Mouse (Mus musculus) adrenal gland, adult (tissue): ENCODE results near the gene Neu1.
"Not testable (repeated sequence)": the region's sequence is repeated elsewhere in the genome, so short reads cannot be mapped to it uniquely, and the experiment has no call there.

ENCODE experiments used
- DNase-seq, 2 experiments: peaks; one replicate each; pipeline ENCODE4 v3.0.0; 2022 to 2023; ENCODE audit warnings: low spot score in 1 of 2; ENCODE audit not compliant: inconsistent age in 2 of 2

The Neu1 gene

DNA sequence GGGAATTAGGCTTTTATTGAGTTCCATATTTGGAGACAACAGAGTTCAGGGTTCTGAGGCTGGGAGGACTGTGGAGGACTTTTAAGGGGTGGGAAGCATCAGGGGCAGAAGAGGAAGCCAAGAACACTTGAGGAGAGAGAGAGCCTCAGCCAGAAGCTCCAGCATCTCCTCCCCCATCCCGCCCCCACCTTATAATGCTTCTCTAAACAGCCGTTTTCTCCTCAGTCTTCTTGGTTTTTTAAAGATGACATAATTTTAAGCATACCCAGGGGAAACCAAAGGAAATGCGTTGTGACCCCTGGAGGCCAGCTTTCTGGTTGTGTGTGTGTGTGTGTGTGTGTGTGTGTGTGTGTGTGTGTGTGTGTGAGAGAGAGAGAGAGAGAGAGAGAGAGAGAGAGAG is 31.1 kb downstream of the Neu1 start:
- DNase-seq = no peak

DNA sequence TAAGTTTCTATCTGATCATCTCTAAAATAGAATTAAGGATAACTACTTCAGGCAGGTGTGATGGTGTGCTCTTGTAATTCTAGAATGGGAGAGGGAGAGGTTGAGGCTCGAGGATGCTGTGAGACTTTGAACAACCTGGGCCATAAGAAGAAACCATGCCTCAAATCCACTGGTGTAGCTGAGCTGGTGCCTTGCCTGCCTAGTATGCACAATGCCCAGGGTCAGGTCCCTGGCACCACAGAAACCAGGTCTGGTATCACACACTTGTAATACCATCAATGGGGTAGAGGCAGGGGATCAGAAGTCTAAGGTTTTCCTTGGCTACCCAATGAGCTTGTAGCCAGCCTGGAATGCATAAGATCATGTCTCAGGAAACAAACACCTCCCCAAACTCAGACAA is 31.8 kb downstream of the Neu1 start:
- DNase-seq = no peak

DNA sequence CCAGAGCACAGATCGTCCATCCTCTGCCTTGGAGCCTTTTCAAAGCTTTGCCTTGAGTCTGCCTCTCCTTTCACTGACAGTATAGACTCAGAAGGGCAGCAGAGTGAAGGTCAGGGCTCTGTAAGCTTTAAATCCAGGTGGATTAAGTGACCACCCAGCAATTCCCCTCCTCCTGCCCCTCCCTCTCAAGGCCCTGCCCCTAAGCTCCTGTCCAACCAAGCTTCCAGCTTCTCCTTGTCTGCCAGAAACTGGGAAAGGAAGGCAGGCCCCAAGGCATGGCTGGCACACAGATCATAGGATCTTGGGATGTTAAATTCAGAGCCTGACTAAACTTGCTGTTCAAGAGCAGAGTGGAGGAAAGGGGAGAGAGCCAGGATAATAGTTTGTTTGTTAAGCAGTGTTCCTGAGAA is 33.6 kb downstream of the Neu1 start:
- peak in 1 of 2 experiments; percentile 57 for DNase-seq

DNA sequence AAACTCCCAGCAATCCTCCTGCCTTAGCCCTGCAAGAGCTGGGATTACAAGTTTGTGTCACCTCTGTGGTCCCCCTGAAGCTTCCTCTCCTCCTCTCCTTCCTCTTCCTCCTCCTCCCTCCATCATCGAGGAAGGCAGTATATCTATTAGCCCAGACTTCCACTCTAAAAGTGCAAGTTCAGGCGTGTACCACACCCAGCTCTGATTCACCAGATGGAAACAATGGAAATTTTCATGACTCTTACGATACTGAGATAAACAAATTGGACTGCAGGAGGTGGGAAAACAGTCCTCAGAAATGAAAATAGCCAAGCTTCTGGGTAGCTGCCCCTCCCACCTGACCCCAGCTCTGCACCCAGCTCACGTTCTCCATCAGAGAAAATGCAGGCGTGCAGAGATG is 34.6 kb downstream of the Neu1 start:
- no peak for DNase-seq

DNA sequence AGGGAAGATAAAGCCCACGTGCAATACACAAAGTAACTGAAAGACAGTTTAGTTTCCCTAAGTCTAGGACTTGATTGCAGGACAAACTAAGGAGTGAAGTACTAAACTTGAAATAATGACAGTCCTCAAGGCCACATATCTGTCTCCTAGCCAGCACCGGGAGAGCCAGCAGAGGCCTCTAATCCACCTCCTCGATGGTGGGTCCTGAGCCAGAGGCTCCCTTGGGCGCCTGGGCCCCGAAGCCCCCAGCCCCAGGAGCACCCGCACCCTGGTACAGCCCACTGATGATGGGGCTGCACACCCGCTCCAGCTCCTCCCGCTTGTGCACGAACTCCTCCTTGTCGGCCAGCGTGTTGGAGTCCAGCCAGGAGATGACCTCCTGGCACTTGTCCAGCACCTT is 38.8 kb downstream of the Neu1 start, which contains the start of gene Gm20481:
Gene Gm20481, plus strand, starts transcription at position 91 of the 400 bp plus-strand sequence.
- DNase-seq = peak; percentile 55 to 88

DNA sequence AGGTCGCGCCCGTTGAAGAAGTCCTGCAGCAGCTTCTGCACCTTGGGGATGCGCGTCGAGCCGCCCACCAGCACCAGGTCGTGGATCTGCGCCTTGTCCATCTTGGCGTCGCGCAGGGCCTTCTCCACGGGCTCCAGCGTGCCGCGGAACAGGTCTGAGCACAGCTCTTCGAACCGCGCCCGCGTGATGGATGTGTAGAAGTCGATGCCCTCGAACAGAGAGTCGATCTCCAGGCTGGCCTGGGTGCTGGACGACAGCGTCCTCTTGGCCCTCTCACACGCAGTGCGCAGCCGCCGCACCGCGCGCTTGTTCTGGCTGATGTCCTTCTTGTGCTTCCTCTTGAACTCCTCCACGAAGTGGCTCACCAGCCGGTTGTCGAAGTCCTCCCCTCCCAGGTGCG is 39.8 kb downstream of the Neu1 start:
- peak in 1 of 2 experiments; percentile 31 for DNase-seq

DNA sequence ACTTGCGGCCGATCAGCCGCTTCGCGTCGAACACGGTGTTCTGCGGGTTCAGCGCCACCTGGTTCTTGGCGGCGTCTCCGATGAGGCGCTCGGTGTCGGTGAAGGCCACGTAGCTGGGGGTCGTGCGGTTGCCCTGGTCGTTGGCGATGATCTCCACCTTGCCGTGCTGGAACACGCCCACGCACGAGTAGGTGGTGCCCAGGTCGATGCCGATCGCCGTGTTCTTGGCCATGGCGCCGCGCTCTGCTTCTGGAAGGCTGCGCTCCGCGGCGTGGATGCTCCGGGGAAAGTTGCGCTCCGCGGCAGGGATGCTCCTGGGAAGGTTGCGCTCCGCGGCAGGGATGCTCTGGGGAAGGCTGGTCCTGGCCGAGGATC is 40.6 kb downstream of the Neu1 start:
- DNase-seq = not testable (repeated sequence)

DNA sequence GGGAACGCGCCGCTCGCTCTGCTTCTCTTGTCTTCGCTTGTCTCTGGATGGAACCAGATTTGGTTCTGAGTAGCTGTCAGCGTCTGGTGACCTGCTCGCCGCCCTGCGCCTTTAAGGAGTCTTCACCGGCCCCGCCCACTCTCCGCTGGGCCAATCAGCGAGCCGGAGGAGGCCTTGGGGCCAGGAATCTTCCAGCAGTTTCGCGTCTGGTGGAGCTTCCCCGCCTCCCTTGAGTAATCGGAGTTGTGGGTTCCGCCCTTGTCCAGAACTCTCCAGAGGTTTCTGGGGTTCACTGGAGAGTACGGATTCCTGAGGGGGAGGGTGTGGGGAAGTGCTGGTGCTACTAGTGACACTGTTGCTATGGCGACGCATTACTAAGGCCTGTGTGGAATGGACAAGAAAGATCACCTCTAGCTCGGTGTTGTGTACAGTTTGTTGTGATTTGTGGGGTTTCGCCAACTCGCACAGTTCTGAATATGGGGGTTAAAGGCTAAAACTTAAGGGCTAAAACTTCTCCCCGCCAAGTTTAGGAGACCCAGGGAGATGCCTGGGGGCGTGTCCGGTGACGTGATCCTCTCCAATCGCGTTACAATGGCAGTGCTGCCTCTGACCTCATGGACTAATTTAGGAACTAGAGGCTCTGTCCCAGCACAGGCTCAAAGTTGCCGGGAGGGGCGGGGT is 41.2 kb downstream of the Neu1 start, which contains the start of the genes Hspa1a and Hspa1l:
Gene Hspa1a, minus strand, starts transcription at position 88 of the 681 bp plus-strand sequence.
Gene Hspa1l, plus strand, starts transcription at position 635 of the 681 bp plus-strand sequence.
- peak; percentile 92 to 97 for DNase-seq

DNA sequence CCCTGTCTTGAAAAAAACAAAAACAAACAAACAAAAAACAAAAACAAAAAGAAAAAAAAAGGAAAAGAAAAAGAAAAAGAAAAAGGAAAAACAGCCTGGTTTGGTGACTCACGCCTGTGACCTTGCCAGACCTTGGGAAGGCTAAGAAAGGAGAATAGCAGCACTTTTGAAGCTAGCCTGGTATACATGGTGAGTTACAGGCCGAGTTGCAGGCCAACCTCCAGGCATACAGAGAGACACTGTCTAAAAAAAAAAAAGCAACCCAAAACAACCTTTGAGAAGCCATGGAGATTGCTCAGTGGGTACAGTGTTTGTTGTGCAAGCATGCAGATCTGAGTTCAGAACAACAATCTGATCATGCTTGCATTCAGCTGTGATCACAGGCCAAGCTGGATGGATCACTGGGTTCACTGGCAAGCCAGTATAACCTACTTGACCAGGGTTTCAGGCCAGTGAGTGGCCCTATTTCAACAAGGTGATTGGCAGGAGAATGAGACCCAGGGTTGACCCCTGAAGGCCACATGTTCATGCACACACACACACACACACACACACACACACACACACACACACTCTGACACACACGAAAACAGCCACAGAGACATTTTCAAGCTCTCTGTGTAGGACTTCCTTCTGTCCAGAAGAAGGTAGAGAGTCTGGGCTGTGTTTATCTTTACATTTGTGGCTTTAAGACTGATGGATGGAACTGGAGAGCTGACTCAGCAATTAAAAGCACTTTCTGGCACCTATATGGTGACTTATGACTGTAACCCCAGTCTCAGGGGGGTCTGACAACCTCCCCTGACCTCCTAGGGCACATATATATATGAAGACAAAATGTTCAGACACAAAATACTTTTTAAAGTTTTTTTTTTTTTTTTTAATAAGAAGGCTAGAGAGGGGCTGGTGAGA is 44.8 kb downstream of the Neu1 start:
- DNase-seq = peak in 1 of 2 experiments; percentile 84

DNA sequence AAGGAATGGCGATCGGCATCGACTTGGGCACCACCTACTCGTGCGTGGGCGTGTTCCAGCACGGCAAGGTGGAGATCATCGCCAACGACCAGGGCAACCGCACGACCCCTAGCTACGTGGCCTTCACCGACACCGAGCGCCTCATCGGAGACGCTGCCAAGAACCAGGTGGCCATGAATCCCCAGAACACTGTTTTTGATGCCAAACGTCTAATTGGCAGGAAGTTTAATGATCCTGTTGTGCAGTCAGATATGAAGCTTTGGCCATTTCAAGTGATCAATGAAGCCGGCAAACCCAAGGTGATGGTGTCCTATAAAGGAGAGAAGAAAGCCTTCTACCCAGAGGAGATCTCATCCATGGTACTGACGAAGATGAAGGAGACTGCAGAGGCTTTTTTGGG is 45.9 kb downstream of the Neu1 start:
- DNase-seq = peak in 1 of 2 experiments; percentile 41

DNA sequence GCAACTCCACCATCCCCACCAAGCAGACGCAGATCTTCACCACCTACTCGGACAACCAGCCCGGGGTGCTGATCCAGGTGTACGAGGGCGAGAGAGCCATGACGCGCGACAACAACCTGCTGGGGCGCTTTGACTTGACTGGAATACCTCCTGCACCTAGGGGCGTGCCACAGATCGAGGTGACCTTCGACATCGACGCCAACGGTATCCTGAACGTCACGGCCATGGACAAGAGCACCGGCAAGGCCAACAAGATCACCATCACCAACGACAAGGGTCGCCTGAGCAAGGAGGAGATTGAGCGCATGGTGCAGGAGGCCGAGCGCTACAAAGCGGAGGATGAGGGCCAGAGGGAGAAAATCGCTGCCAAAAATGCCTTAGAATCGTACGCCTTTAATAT is 47.2 kb downstream of the Neu1 start:
- DNase-seq = no peak

DNA sequence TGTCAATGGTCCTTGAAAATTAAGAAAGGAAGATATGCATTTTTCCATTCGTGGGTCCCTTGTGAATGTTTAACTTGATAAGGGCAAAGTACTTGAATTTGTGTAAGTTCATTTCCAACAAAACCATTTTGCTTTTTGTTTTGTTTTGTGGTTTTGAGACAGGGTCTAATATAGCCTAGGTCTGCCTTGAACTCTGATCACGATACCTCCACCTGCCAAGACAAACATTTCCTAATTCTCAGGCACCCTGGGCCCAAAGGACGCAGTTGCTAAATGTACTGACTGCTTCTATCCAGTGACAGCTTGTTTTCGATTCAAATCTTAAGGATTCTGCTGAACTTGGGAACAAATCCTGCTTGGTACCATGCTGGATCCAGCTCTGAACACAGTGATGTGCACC is 48.6 kb downstream of the Neu1 start:
- DNase-seq = peak in 1 of 2 experiments; percentile 49

DNA sequence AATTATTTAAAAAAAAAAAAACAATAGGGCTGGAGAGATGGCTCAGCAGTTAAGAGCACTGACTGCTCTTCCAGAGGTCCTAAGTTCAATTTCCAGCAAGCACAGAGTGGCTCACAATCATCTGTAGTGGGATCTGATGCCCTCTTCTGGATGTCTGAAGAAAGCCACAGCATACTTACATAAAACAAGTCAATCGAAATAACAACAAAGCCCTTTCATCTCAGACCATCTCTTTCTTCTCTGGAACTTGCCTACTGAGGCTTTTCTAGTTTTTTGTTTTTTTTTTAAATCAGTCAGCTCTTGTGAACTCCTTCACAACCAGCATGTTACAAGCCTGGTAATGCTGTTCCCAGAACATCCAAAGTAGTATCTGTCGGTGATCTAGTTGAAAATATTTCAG is 49.6 kb downstream of the Neu1 start:
- DNase-seq = peak in 1 of 2 experiments; percentile 80

DNA sequence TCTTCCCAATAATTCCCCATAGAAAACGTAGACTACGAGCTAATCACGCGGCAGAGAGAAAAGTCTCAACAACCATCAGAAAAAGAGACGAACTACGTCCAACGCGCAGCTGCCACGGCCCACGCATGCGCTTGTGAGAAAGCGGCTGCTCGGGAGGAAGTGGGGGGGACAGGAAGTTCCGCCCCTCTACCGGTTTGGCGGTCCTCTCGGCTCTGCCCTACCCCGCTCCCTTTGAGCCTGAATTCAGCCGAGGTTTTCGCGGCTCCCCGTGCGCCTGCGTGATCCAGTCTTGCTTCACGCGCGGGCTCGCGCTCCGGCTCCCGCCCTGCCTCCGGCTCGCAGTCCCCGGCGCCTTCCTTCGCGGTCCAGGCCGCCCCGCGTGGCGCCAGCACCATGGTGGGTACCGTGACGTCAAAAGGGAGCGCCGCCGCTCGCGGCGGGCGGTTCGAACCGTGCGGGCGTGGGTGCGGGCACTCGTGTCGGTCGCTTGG is 50.7 kb downstream of the Neu1 start, which contains the start of gene Lsm2:
Gene Lsm2, plus strand, starts transcription at position 173 of the 491 bp plus-strand sequence.
- DNase-seq = peak; percentile 95 to 98

DNA sequence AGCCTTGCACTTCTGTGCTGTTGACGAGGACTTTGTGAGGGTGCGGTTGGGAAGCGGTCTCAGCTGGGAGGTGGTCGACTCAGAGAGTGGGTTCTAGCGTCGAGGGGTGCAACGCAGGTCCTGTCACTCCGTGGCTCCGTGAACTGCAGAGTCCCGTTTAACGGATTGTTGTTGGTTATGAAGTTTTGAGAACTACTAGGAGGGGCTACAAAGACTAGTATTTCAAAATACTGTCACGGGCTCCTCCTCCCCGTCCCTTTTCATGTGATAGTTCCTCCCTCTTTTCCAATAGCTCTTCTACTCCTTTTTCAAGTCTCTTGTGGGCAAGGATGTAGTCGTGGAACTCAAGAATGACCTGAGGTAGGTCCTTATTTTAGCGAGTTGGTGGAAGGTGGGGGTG is 51.3 kb downstream of the Neu1 start:
- DNase-seq = no peak

DNA sequence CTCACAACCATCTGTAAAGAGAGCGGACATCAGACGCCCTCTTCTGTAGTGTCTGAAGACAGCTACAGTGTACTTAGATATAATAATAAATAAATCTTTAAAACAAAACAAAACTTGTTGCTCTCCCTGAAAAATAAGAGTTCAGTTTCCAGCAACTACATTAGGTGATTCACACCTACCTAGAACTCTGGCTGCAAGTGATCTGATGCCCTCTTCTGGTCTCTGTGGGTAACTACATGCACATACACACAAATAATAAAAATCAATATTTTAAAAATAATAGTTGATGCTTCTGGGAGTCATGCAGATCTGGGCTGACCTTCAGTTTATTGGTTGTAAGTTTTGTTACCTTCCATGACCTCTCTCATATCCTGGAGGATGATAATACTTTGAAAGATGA is 53.2 kb downstream of the Neu1 start:
- DNase-seq = peak in 1 of 2 experiments; percentile 70
